Mouse (Mus musculus) limb, embryonic 13.5 days (tissue): ENCODE results near the gene Slc35a5. TPM values are rescaled to one million over a fixed set of nuclear protein-coding genes. Genes with fewer than 3 reads are reported as not detected.
A peak's percentile ranks its signal among the peaks of the same experiment; 100 is the strongest.

Experiments
- ATAC-seq: fragments of 200-750 bp; cut with Nextera tagmentation; 2 replicates; pipeline ENCODE4 v1.8.0; 2017; ENCODE audit warnings: low read depth, moderate number of reproducible peaks, moderate TSS enrichment; ENCODE audit not compliant: low FRiP score
- H3K27ac ChIP-seq: fragments of 300-500 bp; sonication (generic); 2 replicates; pipeline ENCODE4 v1.5.1; 2015; ENCODE audit warnings: inconsistent platforms, mild to moderate bottlenecking, moderate library complexity
- H3K27me3 ChIP-seq: fragments of 300-500 bp; sonication (generic); 2 replicates; pipeline ENCODE4 v1.6.1; 2015; ENCODE audit warnings: mild to moderate bottlenecking, inconsistent platforms
- H3K36me3 ChIP-seq: fragments of 300-500 bp; sonication (generic); 2 replicates; pipeline ENCODE4 v1.6.1; 2015; ENCODE audit warnings: inconsistent platforms, mild to moderate bottlenecking, moderate library complexity
- H3K4me1 ChIP-seq: fragments of 300-500 bp; sonication (generic); 2 replicates; pipeline ENCODE4 v1.6.1; 2015; ENCODE audit warnings: inconsistent platforms
- H3K4me2 ChIP-seq: fragments of 300-500 bp; sonication (generic); replicated peaks from 2 replicates; pipeline ENCODE4 v1.6.1; 2015; ENCODE audit warnings: inconsistent platforms, mild to moderate bottlenecking, moderate library complexity
- H3K4me3 ChIP-seq: fragments of 300-500 bp; sonication (generic); 2 replicates; pipeline ENCODE4 v1.5.1; 2015; ENCODE audit warnings: moderate library complexity, mild to moderate bottlenecking, inconsistent platforms
- H3K9ac ChIP-seq: fragments of 300-500 bp; sonication (generic); 2 replicates; pipeline ENCODE4 v1.6.1; 2015; ENCODE audit warnings: mild to moderate bottlenecking, inconsistent platforms
- H3K9me3 ChIP-seq: fragments of 300-500 bp; sonication (generic); 2 replicates; pipeline ENCODE4 v1.6.1; 2016; ENCODE audit warnings: inconsistent platforms
- WGBS: fragments of 180-500 bp; shearing (Covaris S2); methylation state at CpG from one replicate; pipeline ENCODE4 v1.1.7; 2015; 5-methylcytosine and 5-hydroxymethylcytosine counted together
- polyA plus RNA-seq: library from polyadenylated mRNA; unstranded; fragments of >200 nt; fragmentation: Nextera tagmentation; extraction: Ambion mirVana; gene quantifications from 2 replicates; pipeline ENCODE4 v1.2.1, GENCODE M21; 2015

Slc35a5 gene
- polyA plus RNA-seq, 1 experiment from 2014 or later = 15.6 TPM

DNA sequence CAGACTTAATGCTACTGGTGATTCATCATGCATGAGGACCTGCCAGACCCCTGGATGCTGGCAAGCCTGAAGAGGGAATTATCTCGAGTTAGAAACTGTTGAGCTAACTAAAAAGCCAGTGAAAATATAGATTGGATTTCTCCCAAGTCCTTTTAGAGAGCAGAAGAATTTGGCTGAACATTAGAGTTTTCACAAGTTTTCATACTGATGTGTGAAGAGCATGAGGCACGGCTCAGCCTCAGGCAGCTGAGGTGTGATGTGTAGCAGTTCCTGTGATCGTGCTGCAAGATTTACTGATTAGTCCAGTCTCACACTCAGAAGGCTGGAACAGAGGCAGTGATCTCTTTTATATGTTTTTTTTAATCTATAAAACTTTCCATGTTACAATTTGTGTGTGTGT lies 53.5 kb downstream of the Slc35a5 start:
- 53% methylated on average over 3 of the region's 3 CpGs for WGBS

DNA sequence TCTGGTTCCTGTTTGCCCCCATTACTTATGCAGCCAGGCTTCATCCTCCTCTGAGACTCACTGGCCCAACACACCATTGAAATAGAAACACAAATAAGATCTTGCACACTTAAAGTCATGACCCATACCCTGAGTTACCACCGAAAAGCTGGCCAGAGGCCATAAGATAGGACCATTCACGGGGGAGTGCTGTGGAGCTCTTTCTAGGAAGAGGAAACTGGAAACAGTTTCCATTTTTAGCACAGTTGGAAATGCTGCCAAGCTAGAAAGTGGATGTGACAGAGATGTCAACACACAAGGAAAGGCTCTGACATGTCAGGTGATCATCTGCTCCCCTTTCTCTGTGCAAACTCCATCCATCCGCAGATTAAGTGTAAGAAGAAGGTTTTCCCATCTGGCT lies 57.6 kb downstream of the Slc35a5 start:
- WGBS = 77% methylated on average over 3 of the region's 3 CpGs
- Histone ChIP-seq H3K27me3 (no peaks in the 10 kb centered on the region), H3K4me2 (no peak overlapping the region), H3K9me3 (no peaks in the 10 kb centered on the region), H3K27ac (no peak overlapping the region), H3K9ac (no peak overlapping the region), H3K4me1 (peaks cover 33% of the 10 kb centered on the region), H3K36me3 (0 out of 2 replicates have a peak, but pooled peaks cover 2% of the 10 kb centered on the region), H3K4me3 (no peak overlapping the region)
- ATAC-seq = no peak

More for the DNA sequence above, 53.5 kb downstream of the Slc35a5 start:
- Histone ChIP-seq H3K27ac (no peak overlapping the region), H3K4me2 (no peak overlapping the region), H3K9me3 (no peaks in the 10 kb centered on the region), H3K36me3 (0 out of 2 replicates have a peak, but pooled peaks cover 6% of the 10 kb centered on the region), H3K4me1 (no peaks in the 10 kb centered on the region), H3K9ac (no peak overlapping the region), H3K27me3 (no peaks in the 10 kb centered on the region), H3K4me3 (no peak overlapping the region)
- no peak for ATAC-seq

GRCm38 (mm10) chr16:45098886-45099210 lies 59.7 kb downstream of the Slc35a5 start:
- ATAC-seq = no peak

GRCm38 (mm10) chr16:45098186-45098885 lies 60.2 kb downstream of the Slc35a5 start:
- Histone ChIP-seq H3K4me2 (peak overlapping the region; percentile 84), H3K9me3 (no peaks in the 10 kb centered on the region), H3K36me3 (no peaks in the 10 kb centered on the region), H3K9ac (no peak overlapping the region), H3K4me3 (peak overlapping the region; percentile 23), H3K27me3 (no peaks in the 10 kb centered on the region), H3K4me1 (peaks cover 50% of the 10 kb centered on the region), H3K27ac (no peak overlapping the region; the same call in 1 of the 2 replicates)
- WGBS = 45% methylated on average over 10 of the region's 10 CpGs
- ATAC-seq = no peak

More at GRCm38 (mm10) chr16:45098886-45099210, 59.7 kb downstream of the Slc35a5 start:
- H3K4me3 ChIP-seq = peak overlapping the region; percentile 23
- H3K4me2 ChIP-seq = peak overlapping the region; percentile 84
- H3K9me3 ChIP-seq = no peaks in the 10 kb centered on the region
- no peak overlapping the region for H3K9ac ChIP-seq
- no peaks in the 10 kb centered on the region for H3K27me3 ChIP-seq
- no peaks in the 10 kb centered on the region for H3K36me3 ChIP-seq
- H3K4me1 ChIP-seq = peaks cover 49% of the 10 kb centered on the region
- no peak overlapping the region for H3K27ac ChIP-seq
- 32% methylated on average over 6 of the region's 6 CpGs for WGBS

- 96% methylated on average over 2 of the region's 2 CpGs for WGBS
Observed at GRCm38 (mm10) chr16:45097467-45097866, 61.0 kb downstream of the Slc35a5 start.

DNA sequence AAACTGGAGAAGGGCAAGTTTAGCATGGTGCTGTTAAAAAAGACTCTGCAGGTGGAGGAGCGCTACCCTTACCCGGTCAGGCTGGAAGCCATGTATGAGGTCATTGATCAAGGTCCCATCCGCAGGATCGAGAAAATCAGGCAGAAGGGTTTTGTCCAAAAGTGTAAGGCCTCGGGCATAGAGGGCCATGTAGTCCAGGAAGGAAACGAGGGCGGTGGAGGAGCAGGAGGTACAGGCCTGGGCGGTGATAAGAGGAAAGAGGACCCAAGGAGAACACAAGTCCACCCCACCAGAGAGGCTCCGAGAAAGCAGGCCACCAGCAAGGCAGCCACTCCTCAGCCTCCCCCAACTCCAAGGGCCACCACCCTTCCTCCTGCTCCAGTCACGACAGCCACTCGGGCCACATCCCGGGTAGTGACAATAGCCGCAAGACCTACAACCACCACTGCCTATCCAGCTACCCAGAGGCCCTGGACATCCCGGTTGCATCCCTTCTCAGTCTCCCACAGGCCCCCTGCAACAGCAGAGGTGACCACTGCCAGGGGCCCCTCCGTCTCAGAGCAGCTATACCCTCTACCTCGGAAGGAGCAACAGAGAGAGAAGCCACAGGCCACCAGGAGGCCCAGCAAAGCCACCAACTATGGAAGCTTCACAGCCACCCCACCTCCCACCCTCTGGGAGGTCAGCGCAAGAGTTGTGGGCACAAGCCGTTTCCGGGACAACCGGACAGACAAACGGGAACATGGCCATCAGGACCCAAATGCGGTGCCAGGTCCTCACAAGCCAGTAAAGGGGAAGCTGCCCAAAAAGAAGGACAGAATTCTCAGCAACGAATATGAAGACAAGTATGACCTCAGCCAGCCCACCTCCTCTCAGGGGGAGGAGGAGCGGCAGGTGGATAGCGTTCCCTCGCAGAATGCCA lies 62.7 kb downstream of the Slc35a5 start:
- H3K9me3 ChIP-seq = no peaks in the 10 kb centered on the region
- H3K9ac ChIP-seq = no peak overlapping the region
- 0 out of 2 replicates have a peak overlapping the region, but pooled peaks have one; percentile 10 for H3K4me3 ChIP-seq
- H3K27ac ChIP-seq = no peak overlapping the region
- H3K4me2 ChIP-seq = peak overlapping the region; percentile 84
- H3K4me1 ChIP-seq = peaks cover 59% of the 10 kb centered on the region
- no peak for ATAC-seq
- H3K27me3 ChIP-seq = no peaks in the 10 kb centered on the region
- 91% methylated on average over 26 of the region's 26 CpGs for WGBS
- no peaks in the 10 kb centered on the region for H3K36me3 ChIP-seq

More at GRCm38 (mm10) chr16:45097467-45097866, 61.0 kb downstream of the Slc35a5 start:
- Histone ChIP-seq H3K36me3 (no peaks in the 10 kb centered on the region), H3K27me3 (no peaks in the 10 kb centered on the region), H3K4me1 (peaks cover 58% of the 10 kb centered on the region), H3K9ac (no peak overlapping the region), H3K27ac (no peak overlapping the region), H3K4me2 (peak overlapping the region; percentile 84), H3K4me3 (no peak overlapping the region), H3K9me3 (no peaks in the 10 kb centered on the region)
- ATAC-seq = no peak

- 88% methylated on average over 13 of the region's 13 CpGs for WGBS
- no peak for ATAC-seq
- Histone ChIP-seq H3K36me3 (no peaks in the 10 kb centered on the region), H3K9ac (peak overlapping the region; percentile 83; the same call in 1 of the 2 replicates), H3K4me2 (peak overlapping the region; percentile 84), H3K4me3 (peak overlapping the region; percentile 59), H3K27ac (no peak overlapping the region), H3K27me3 (no peaks in the 10 kb centered on the region), H3K4me1 (peaks cover 59% of the 10 kb centered on the region), H3K9me3 (no peaks in the 10 kb centered on the region)
Observed at GRCm38 (mm10) chr16:45095030-45095429, 63.5 kb downstream of the Slc35a5 start.

DNA sequence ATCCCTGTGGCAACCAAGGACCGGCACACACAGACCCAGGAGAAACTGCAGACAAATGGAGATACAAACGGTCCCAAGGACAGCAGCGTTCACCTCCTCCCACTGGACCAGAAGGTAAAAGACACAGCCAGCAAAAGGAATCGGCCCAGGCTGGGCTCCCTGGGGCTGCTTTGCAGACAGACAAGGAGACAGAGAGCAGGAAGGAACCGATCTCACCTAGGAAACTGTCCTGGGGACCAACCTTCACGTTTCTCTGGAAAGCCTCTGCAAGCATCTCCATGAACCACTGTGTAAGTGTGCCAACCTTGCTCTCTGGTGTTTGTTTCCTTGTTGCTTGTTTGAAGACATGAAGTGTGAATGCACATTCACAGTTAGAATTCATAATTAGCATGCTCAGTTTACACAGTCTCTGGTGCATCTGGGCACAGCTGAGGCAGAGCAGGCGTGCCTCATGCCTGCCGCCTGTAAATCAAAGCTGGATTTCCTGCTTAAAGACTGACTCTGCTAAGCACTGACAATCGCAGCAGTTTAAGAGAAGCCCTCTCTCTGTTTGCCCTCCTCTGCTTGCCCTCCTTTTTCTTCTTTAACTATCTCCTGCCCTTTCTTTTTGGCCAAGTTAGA lies 64.3 kb downstream of the Slc35a5 start:
- H3K27ac ChIP-seq = peak overlapping the region; percentile 87
- H3K4me2 ChIP-seq = peak overlapping the region; percentile 84
- no peaks in the 10 kb centered on the region for H3K9me3 ChIP-seq
- no peak for ATAC-seq
- peak overlapping the region; percentile 83 for H3K9ac ChIP-seq
- WGBS = 2% methylated on average over 9 of the region's 9 CpGs
- no peaks in the 10 kb centered on the region for H3K36me3 ChIP-seq
- peaks cover 61% of the 10 kb centered on the region for H3K4me1 ChIP-seq
- no peaks in the 10 kb centered on the region for H3K27me3 ChIP-seq
- H3K4me3 ChIP-seq = peak overlapping the region; percentile 59

- H3K27ac ChIP-seq = peak within 1 kb of the TSS; percentile 87
- 8% methylated on average over 6 of the region's 6 CpGs for WGBS
- ATAC-seq = peak; percentile 82
Observed at GRCm38 (mm10) chr16:45093137-45093731, 65.3 kb downstream of the Slc35a5 start, which contains the start of gene Ccdc80. Gene Ccdc80, plus strand, starts transcription at chr16:45093402.

GRCm38 (mm10) chr16:45090005-45090404 lies 68.5 kb downstream of the Slc35a5 start:
- Histone ChIP-seq H3K9ac (no peak overlapping the region), H3K4me1 (peaks cover 21% of the 10 kb centered on the region), H3K27me3 (no peaks in the 10 kb centered on the region), H3K27ac (no peak overlapping the region), H3K9me3 (no peaks in the 10 kb centered on the region), H3K4me3 (no peak overlapping the region), H3K36me3 (no peaks in the 10 kb centered on the region), H3K4me2 (no peak overlapping the region)
- ATAC-seq = peak; percentile 62; the same call in 1 of the 2 replicates
- WGBS = 6% methylated on average over 10 of the region's 10 CpGs

More at GRCm38 (mm10) chr16:45093137-45093731, 65.3 kb downstream of the Slc35a5 start, which contains the start of gene Ccdc80:
- no peaks in the 10 kb centered on the region for H3K9me3 ChIP-seq
- H3K9ac ChIP-seq = peak within 1 kb of the TSS; percentile 83
- peaks cover 51% of the 10 kb centered on the region for H3K4me1 ChIP-seq
- no peaks in the 10 kb centered on the region for H3K36me3 ChIP-seq
- peak within 1 kb of the TSS; percentile 59 for H3K4me3 ChIP-seq
- H3K27me3 ChIP-seq = no peaks in the 10 kb centered on the region
- H3K4me2 ChIP-seq = peak within 1 kb of the TSS; percentile 84
